Comparison of ENCODE assay signal across 11 mouse cellular contexts in genomic region chr9:71888450-71888849, GRCm38 (mm10).
DNase-seq lines count a peak whose midpoint lies in the region; ATAC-seq and TF ChIP-seq lines count a peak whose summit lies in the region.
"Had no signal": no experiment of that assay in that cellular context is flagged by ENCODE, and none has a peak within 500 bp of the region (broad histone marks: within the 10 kb centered on the region; RNA-seq: fewer than 3 reads in every experiment).

No protein-coding gene starts in this region.

- no peak overlapping the region for H3K4me2 ChIP-seq in midbrain, postnatal 0 days (ENCODE audit: low read depth, low read length, poor library complexity, severe bottlenecking)
- no peak overlapping the region for H3K4me2 ChIP-seq in hindbrain, embryonic 15.5 days
- H3K4me2 ChIP-seq in neural tube, embryonic 13.5 days: peak overlapping the region; percentile 40
- H3K4me2 ChIP-seq: liver, embryonic 13.5 days had no signal

- no peaks in the 10 kb centered on the region for H3K9me3 ChIP-seq in midbrain, embryonic 10.5 days (replicated peaks)
- H3K9me3 ChIP-seq in midbrain, postnatal 0 days (ENCODE audit: low read length): no peaks in the 10 kb centered on the region
- no peaks in the 10 kb centered on the region for H3K9me3 ChIP-seq in hindbrain, embryonic 15.5 days
- H3K9me3 ChIP-seq in neural tube, embryonic 13.5 days: no peaks in the 10 kb centered on the region
- H3K9me3 ChIP-seq: forebrain, embryonic 10.5 days; heart, embryonic 10.5 days; liver, embryonic 13.5 days had no signal

- 49% methylated on average over 5 of the region's 5 CpGs for WGBS in midbrain, embryonic 10.5 days
- WGBS in midbrain, postnatal 0 days: 24% methylated on average over 5 of the region's 5 CpGs
- WGBS in hindbrain, embryonic 15.5 days: 37% methylated on average over 5 of the region's 5 CpGs
- WGBS in neural tube, embryonic 13.5 days: 12% methylated on average over 5 of the region's 5 CpGs
- WGBS in cerebellum, adult 2 months: 54% methylated on average over 5 of the region's 5 CpGs

- H3K4me3 ChIP-seq in midbrain, embryonic 10.5 days: peak overlapping the region; percentile 20; the same call in 1 of the 2 replicates
- H3K4me3 ChIP-seq in midbrain, postnatal 0 days (ENCODE audit: low read depth, low read length): no peak overlapping the region
- no peak overlapping the region for H3K4me3 ChIP-seq in hindbrain, embryonic 15.5 days
- H3K4me3 ChIP-seq in neural tube, embryonic 13.5 days: no peak overlapping the region
- no peak overlapping the region for H3K4me3 ChIP-seq in cerebellum, adult 2 months (replicated peaks; ENCODE audit: insufficient read depth, low read depth, low read length)
- H3K4me3 ChIP-seq: forebrain, embryonic 10.5 days; heart, embryonic 10.5 days; liver, embryonic 13.5 days had no signal

- no peak for DNase-seq in midbrain, embryonic 10.5 days (ENCODE audit: low spot score)
- no peak for DNase-seq in midbrain, postnatal 0 days (ENCODE audit: low spot score)
- DNase-seq in embryo, embryonic 11.5 days (ENCODE audit: low read depth, low spot score): peak; percentile 48
- DNase-seq in cerebellum, adult 2 months: no peak
- DNase-seq in right cerebral cortex, adult 2 months (ENCODE audit: low spot score in 2 of 2): no peak
- DNase-seq in kidney, postnatal 10 days: no peak
- DNase-seq: liver, embryonic 13.5 days had no signal

- TF ChIP-seq POLR2A in cerebellum, adult 2 months (IDR thresholded peaks at IDR 0.05; ENCODE audit: borderline replicate concordance, insufficient read depth, low read length): no peak

- ATAC-seq in midbrain, postnatal 0 days (ENCODE audit: low FRiP score): no peak
- no peak for ATAC-seq in hindbrain, embryonic 15.5 days (ENCODE audit: low FRiP score, low read depth)
- ATAC-seq in neural tube, embryonic 13.5 days (ENCODE audit: low read depth): no peak

- no peak overlapping the region for H3K9ac ChIP-seq in midbrain, postnatal 0 days (replicated peaks; ENCODE audit: low read length, poor library complexity, severe bottlenecking)
- H3K9ac ChIP-seq in hindbrain, embryonic 15.5 days: no peak overlapping the region
- H3K9ac ChIP-seq in neural tube, embryonic 13.5 days: no peak overlapping the region
- H3K9ac ChIP-seq: liver, embryonic 13.5 days had no signal

- no peak for TF ChIP-seq CTCF in midbrain, postnatal 0 days (IDR thresholded peaks at IDR 0.05)
- TF ChIP-seq CTCF in cerebellum, adult 2 months (IDR thresholded peaks at IDR 0.05; ENCODE audit: borderline replicate concordance, insufficient read depth, low read depth, low read length): no peak

- peaks cover 29% of the 10 kb centered on the region for H3K36me3 ChIP-seq in midbrain, embryonic 10.5 days
- H3K36me3 ChIP-seq in midbrain, postnatal 0 days (ENCODE audit: insufficient read depth, low read length): no peaks in the 10 kb centered on the region
- H3K36me3 ChIP-seq in hindbrain, embryonic 15.5 days: no peaks in the 10 kb centered on the region
- peaks cover 2% of the 10 kb centered on the region; the same call in 1 of the 2 replicates for H3K36me3 ChIP-seq in neural tube, embryonic 13.5 days

- H3K27me3 ChIP-seq in midbrain, embryonic 10.5 days (ENCODE audit: low read depth, poor library complexity, severe bottlenecking): no peaks in the 10 kb centered on the region
- H3K27me3 ChIP-seq in midbrain, postnatal 0 days (ENCODE audit: insufficient read depth, low read length): no peaks in the 10 kb centered on the region
- no peaks in the 10 kb centered on the region for H3K27me3 ChIP-seq in hindbrain, embryonic 15.5 days
- no peaks in the 10 kb centered on the region for H3K27me3 ChIP-seq in neural tube, embryonic 13.5 days
- no peaks in the 10 kb centered on the region for H3K27me3 ChIP-seq in cerebellum, adult 2 months (ENCODE audit: control insufficient read depth, insufficient read depth, low read length)
- H3K27me3 ChIP-seq: liver, embryonic 13.5 days had no signal

- H3K27ac ChIP-seq in midbrain, embryonic 10.5 days (replicated peaks): no peak overlapping the region; the same call in 1 of the 2 replicates
- H3K27ac ChIP-seq in midbrain, postnatal 0 days (ENCODE audit: low read depth, low read length): no peak overlapping the region
- H3K27ac ChIP-seq in hindbrain, embryonic 15.5 days (replicated peaks): peak overlapping the region; percentile 32; the same call in 1 of the 2 replicates
- H3K27ac ChIP-seq in neural tube, embryonic 13.5 days (replicated peaks): peak overlapping the region; percentile 10; the same call in 1 of the 2 replicates
- no peak overlapping the region for H3K27ac ChIP-seq in cerebellum, adult 2 months (ENCODE audit: insufficient read depth, low read length)
- H3K27ac ChIP-seq: forebrain, embryonic 10.5 days; heart, embryonic 10.5 days; liver, embryonic 13.5 days had no signal

- H3K4me1 ChIP-seq in midbrain, embryonic 10.5 days: peaks cover 52% of the 10 kb centered on the region
- no peaks in the 10 kb centered on the region for H3K4me1 ChIP-seq in midbrain, postnatal 0 days (ENCODE audit: insufficient read depth, low read length)
- peaks cover 13% of the 10 kb centered on the region for H3K4me1 ChIP-seq in hindbrain, embryonic 15.5 days (replicated peaks)
- peaks cover 45% of the 10 kb centered on the region for H3K4me1 ChIP-seq in neural tube, embryonic 13.5 days (replicated peaks)
- no peaks in the 10 kb centered on the region for H3K4me1 ChIP-seq in cerebellum, adult 2 months (ENCODE audit: control insufficient read depth, insufficient read depth, low read length)
- H3K4me1 ChIP-seq: heart, embryonic 10.5 days; liver, embryonic 13.5 days had no signal

Comparison
In these comparisons a context has a peak if more than half of its experiments do, and no peak if none do; other contexts are left out.
1. H3K27ac ChIP-seq: peak in hindbrain, embryonic 15.5 days (single experiment) and neural tube, embryonic 13.5 days (single experiment); none in midbrain, embryonic 10.5 days (single experiment), midbrain, postnatal 0 days (single experiment) and cerebellum, adult 2 months (single experiment).